Mouse (Mus musculus) right cerebral cortex, adult 18-20 months (tissue): ENCODE results near the gene Tex38.

Experiments used
- DNase-seq: peaks from one replicate; pipeline ENCODE4 v3.0.0; 2022; ENCODE audit warnings: mixed read lengths

The Tex38 gene

GRCm38 (mm10) chr4:115767647-115768467, 13.0 kb downstream of the Tex38 start:
- no peak for DNase-seq

- DNase-seq: no peak
Measured at GRCm38 (mm10) chr4:115764581-115764980, 16.2 kb downstream of the Tex38 start.

- DNase-seq: peak; percentile 17
Measured at GRCm38 (mm10) chr4:115761206-115761605, 19.6 kb downstream of the Tex38 start.

- DNase-seq: no peak
Measured at GRCm38 (mm10) chr4:115754851-115755250, 26.0 kb downstream of the Tex38 start.

- DNase-seq: no peak
Measured at GRCm38 (mm10) chr4:115754101-115754500, 26.7 kb downstream of the Tex38 start.

- no peak for DNase-seq
Measured at GRCm38 (mm10) chr4:115749336-115749735, 31.5 kb downstream of the Tex38 start.

GRCm38 (mm10) chr4:115748181-115748580, 32.6 kb downstream of the Tex38 start:
- no peak for DNase-seq

GRCm38 (mm10) chr4:115743096-115743495, 37.7 kb downstream of the Tex38 start:
- DNase-seq: no peak

- no peak for DNase-seq
Measured at GRCm38 (mm10) chr4:115742658-115743057, 38.2 kb downstream of the Tex38 start.

GRCm38 (mm10) chr4:115738481-115738985, 42.3 kb downstream of the Tex38 start:
- no peak for DNase-seq

- peak; percentile 98 for DNase-seq
Measured at GRCm38 (mm10) chr4:115737551-115738041, 43.2 kb downstream of the Tex38 start, which contains the start of gene Efcab14. TSS of gene Efcab14 (plus strand) at chr4:115737744.

- DNase-seq: no peak
Measured at GRCm38 (mm10) chr4:115734867-115735266, 46.0 kb downstream of the Tex38 start.

- no peak for DNase-seq
Measured at GRCm38 (mm10) chr4:115733746-115734145, 47.1 kb downstream of the Tex38 start.

- DNase-seq: no peak
Measured at GRCm38 (mm10) chr4:115732223-115732818, 48.5 kb downstream of the Tex38 start.

GRCm38 (mm10) chr4:115731588-115732222, 49.1 kb downstream of the Tex38 start:
- peak; percentile 61 for DNase-seq
